Mouse (Mus musculus): ENCODE measurements around the gene Rgl1.

DNA sequence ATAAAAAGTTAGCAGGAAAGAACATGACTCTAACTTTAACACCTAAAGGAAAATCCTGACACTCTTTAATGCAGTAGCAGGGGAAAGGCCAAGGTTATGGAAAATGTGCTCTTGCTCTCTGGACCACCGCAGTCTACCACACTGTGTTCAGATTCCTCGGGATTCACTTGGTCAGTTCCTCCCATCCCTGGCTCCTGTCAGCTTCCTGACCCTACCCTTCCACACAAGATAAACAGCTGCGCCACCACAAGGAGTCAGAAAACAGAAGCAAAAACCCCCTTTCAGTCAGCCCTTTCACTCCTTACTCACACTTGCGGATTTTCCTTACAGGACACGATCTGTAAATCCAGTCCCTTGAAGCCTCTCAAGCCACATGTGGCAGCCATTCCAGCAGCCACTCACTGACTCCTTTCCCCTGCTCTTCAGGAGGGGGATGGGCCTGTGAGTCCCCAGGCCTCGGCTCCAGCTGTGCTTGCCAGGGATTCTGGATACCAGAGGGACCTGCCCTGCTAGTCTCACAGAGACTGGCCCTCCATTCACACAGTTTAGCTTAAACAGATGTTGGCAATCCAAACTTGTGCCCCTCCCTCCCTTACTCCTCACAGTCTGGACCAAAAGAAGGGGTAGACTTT, 78.9 kb downstream of the Rgl1 start:
- no peak for TF ChIP-seq CTCF (IDR thresholded peaks at IDR 0.05; ENCODE audit: low read depth)
- TF ChIP-seq EP300 (IDR thresholded peaks at IDR 0.05; ENCODE audit: low read depth) = no peak
